Mouse (Mus musculus): ENCODE measurements at regions not wholly inside any gene's neighbourhood (a gene's known extent, or its start where the extent isn't known, plus 50 kb on each side); places are given as distances from the start of the nearest gene placed in this dataset.

- TF ChIP-seq NANOG (IDR thresholded peaks at IDR 0.05; ENCODE audit: borderline replicate concordance, low read length) (no peak), POU5F1 (IDR thresholded peaks at IDR 0.05; ENCODE audit: borderline replicate concordance, low read length) (no peak), CTCF (conservative IDR thresholded peaks at IDR 0.05; ENCODE audit: low read length) (no peak)
- peaks cover 12% of the 10 kb centered on the region for H3K9me3 ChIP-seq (ENCODE audit: low read length)
- H3K4me1 ChIP-seq (replicated peaks; ENCODE audit: low read depth, low read length), result no peaks in the 10 kb centered on the region
- no peaks in the 10 kb centered on the region for H3K27me3 ChIP-seq (ENCODE audit: insufficient read depth, low read length)
- no peak overlapping the region for H3K4me3 ChIP-seq (replicated peaks; ENCODE audit: low read length)
- no peaks in the 10 kb centered on the region for H3K36me3 ChIP-seq (ENCODE audit: insufficient read depth, low read length)
Observed at GRCm38 (mm10) chr3:62228156-62228555, 110.0 kb upstream of the Arhgef26 start.

GRCm38 (mm10) chr3:62241031-62241430 lies 97.1 kb upstream of the Arhgef26 start:
- Histone ChIP-seq H3K27me3 (ENCODE audit: insufficient read depth, low read length) (no peaks in the 10 kb centered on the region), H3K36me3 (ENCODE audit: insufficient read depth, low read length) (no peaks in the 10 kb centered on the region), H3K4me1 (replicated peaks; ENCODE audit: low read depth, low read length) (no peaks in the 10 kb centered on the region), H3K9me3 (ENCODE audit: low read length) (no peaks in the 10 kb centered on the region), H3K4me3 (replicated peaks; ENCODE audit: low read length) (no peak overlapping the region)
- no peak for TF ChIP-seq POU5F1 (IDR thresholded peaks at IDR 0.05; ENCODE audit: borderline replicate concordance, low read length)
- no peak for TF ChIP-seq CTCF (conservative IDR thresholded peaks at IDR 0.05; ENCODE audit: low read length)
- TF ChIP-seq NANOG (IDR thresholded peaks at IDR 0.05; ENCODE audit: borderline replicate concordance, low read length), result no peak

GRCm38 (mm10) chr3:62271703-62272102 lies 66.4 kb upstream of the Arhgef26 start:
- Histone ChIP-seq H3K9me3 (ENCODE audit: low read length) (no peaks in the 10 kb centered on the region), H3K4me1 (replicated peaks; ENCODE audit: low read depth, low read length) (no peaks in the 10 kb centered on the region), H3K36me3 (ENCODE audit: insufficient read depth, low read length) (no peaks in the 10 kb centered on the region), H3K4me3 (replicated peaks; ENCODE audit: low read length) (no peak overlapping the region), H3K27me3 (ENCODE audit: insufficient read depth, low read length) (no peaks in the 10 kb centered on the region)
- TF ChIP-seq CTCF (conservative IDR thresholded peaks at IDR 0.05; ENCODE audit: low read length) (no peak), POU5F1 (IDR thresholded peaks at IDR 0.05; ENCODE audit: borderline replicate concordance, low read length) (no peak), NANOG (IDR thresholded peaks at IDR 0.05; ENCODE audit: borderline replicate concordance, low read length) (no peak)

GRCm38 (mm10) chr3:62278279-62278678 lies 59.9 kb upstream of the Arhgef26 start:
- TF ChIP-seq NANOG (IDR thresholded peaks at IDR 0.05; ENCODE audit: borderline replicate concordance, low read length) (no peak), CTCF (conservative IDR thresholded peaks at IDR 0.05; ENCODE audit: low read length) (no peak), POU5F1 (IDR thresholded peaks at IDR 0.05; ENCODE audit: borderline replicate concordance, low read length) (no peak)
- no peaks in the 10 kb centered on the region for H3K4me1 ChIP-seq (replicated peaks; ENCODE audit: low read depth, low read length)
- no peaks in the 10 kb centered on the region for H3K27me3 ChIP-seq (ENCODE audit: insufficient read depth, low read length)
- H3K36me3 ChIP-seq (ENCODE audit: insufficient read depth, low read length), result no peaks in the 10 kb centered on the region
- no peak overlapping the region for H3K4me3 ChIP-seq (replicated peaks; ENCODE audit: low read length)
- no peaks in the 10 kb centered on the region for H3K9me3 ChIP-seq (ENCODE audit: low read length)

GRCm38 (mm10) chr3:62280960-62281359 lies 57.2 kb upstream of the Arhgef26 start:
- Histone ChIP-seq H3K4me3 (replicated peaks; ENCODE audit: low read length) (no peak overlapping the region), H3K36me3 (ENCODE audit: insufficient read depth, low read length) (no peaks in the 10 kb centered on the region), H3K27me3 (ENCODE audit: insufficient read depth, low read length) (no peaks in the 10 kb centered on the region), H3K4me1 (replicated peaks; ENCODE audit: low read depth, low read length) (no peaks in the 10 kb centered on the region), H3K9me3 (ENCODE audit: low read length) (peaks cover 15% of the 10 kb centered on the region)
- TF ChIP-seq CTCF (conservative IDR thresholded peaks at IDR 0.05; ENCODE audit: low read length) (no peak), POU5F1 (IDR thresholded peaks at IDR 0.05; ENCODE audit: borderline replicate concordance, low read length) (no peak), NANOG (IDR thresholded peaks at IDR 0.05; ENCODE audit: borderline replicate concordance, low read length) (no peak)

All from E14TG2a.4 (cell line).